Mouse (Mus musculus) lung, postnatal 0 days (tissue): ENCODE measurements around the gene Bcar1. TPM values are rescaled to one million over a fixed set of nuclear protein-coding genes. Genes with fewer than 3 reads are reported as not detected.

Source experiments
- ATAC-seq: fragments of 200-750 bp; cut with Nextera tagmentation; 2 replicates; pipeline ENCODE4 v1.8.0; 2017; ENCODE audit warnings: moderate library complexity
- DNase-seq: peaks from one replicate; pipeline ENCODE4 v3.0.0-alpha.2; 2016; ENCODE audit warnings: low spot score
- H3K27ac ChIP-seq: fragments of 300-500 bp; sonication (generic); 2 replicates; pipeline ENCODE4 v1.5.1; 2014; ENCODE audit warnings: antibody characterized with exemption, mild to moderate bottlenecking, low read length, mixed read lengths
- H3K27me3 ChIP-seq: fragments of 300-500 bp; sonication (generic); replicated peaks from 2 replicates; pipeline ENCODE4 v1.6.1; 2014; ENCODE audit warnings: low read length, mixed read lengths; ENCODE audit not compliant: insufficient read depth
- H3K36me3 ChIP-seq: fragments of 300-500 bp; sonication (generic); 2 replicates; pipeline ENCODE4 v1.6.1; 2014; ENCODE audit warnings: low read length, mixed read lengths; ENCODE audit not compliant: insufficient read depth
- H3K4me1 ChIP-seq: fragments of 300-500 bp; sonication (generic); 2 replicates; pipeline ENCODE4 v1.6.1; 2014; ENCODE audit warnings: antibody characterized with exemption, low read depth, low read length, mixed read lengths; ENCODE audit not compliant: insufficient read depth
- H3K4me2 ChIP-seq: fragments of 300-500 bp; sonication (generic); replicated peaks from 2 replicates; pipeline ENCODE4 v1.6.1; 2014; ENCODE audit warnings: low read depth, mild to moderate bottlenecking, low read length, moderate library complexity, mixed read lengths
- H3K4me3 ChIP-seq: fragments of 300-500 bp; sonication (generic); 2 replicates; pipeline ENCODE4 v1.5.1; 2014; ENCODE audit warnings: low read depth, low read length
- H3K9ac ChIP-seq: fragments of 300-500 bp; sonication (generic); replicated peaks from 2 replicates; pipeline ENCODE4 v1.6.1; 2014; ENCODE audit warnings: low read depth, mild to moderate bottlenecking
- H3K9me3 ChIP-seq: fragments of 300-500 bp; sonication (generic); 2 replicates; pipeline ENCODE4 v1.6.1; 2016; ENCODE audit warnings: low read length, mixed read lengths
- CTCF ChIP-seq: IDR thresholded peaks from 2 replicates; pipeline ENCODE4 v1.5.1; 2016; ENCODE audit warnings: antibody characterized with exemption, mild to moderate bottlenecking
- EP300 ChIP-seq: IDR thresholded peaks from 2 replicates; pipeline ENCODE4 v1.6.1; 2016; ENCODE audit warnings: antibody characterized with exemption, mild to moderate bottlenecking, control low read depth
- WGBS: fragments of 180-500 bp; shearing (Covaris S2); extraction: QIAGEN DNeasy Blood & Tissue Kit; methylation state at CpG from one replicate; pipeline ENCODE4 v1.1.7; 2014; 5-methylcytosine and 5-hydroxymethylcytosine counted together
- polyA plus RNA-seq: library from polyadenylated mRNA; unstranded; fragments of >200 nt; fragmentation: Nextera tagmentation; extraction: Ambion mirVana; gene quantifications from 2 replicates; pipeline ENCODE4 v1.2.1, GENCODE M21; 2015

The Bcar1 gene
- polyA plus RNA-seq, 1 experiment from 2014 or later: 29.3 TPM

DNA sequence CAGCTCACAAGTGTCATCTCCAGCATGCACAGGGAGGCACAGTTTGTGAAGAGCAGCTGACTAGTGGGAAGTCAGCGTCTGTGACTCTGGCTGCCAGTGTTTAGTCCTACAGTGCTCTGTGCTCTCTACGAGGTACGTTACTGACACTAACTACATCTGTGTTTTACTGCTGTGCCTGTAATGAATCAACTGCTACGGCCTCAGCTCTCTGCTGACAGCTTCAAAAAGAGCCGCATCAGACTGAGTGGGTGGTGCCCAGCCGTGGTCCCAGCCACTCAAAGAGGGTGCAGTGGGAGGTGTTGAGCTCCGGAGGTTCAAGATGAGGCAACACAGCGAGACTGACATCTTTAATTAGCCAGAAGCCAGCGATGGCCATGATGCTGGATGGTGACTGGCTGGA is 31.5 kb downstream of the Bcar1 start:
- no peak for ATAC-seq
- H3K36me3 ChIP-seq: peaks cover 22% of the 10 kb centered on the region
- no peak overlapping the region for H3K9ac ChIP-seq
- no peaks in the 10 kb centered on the region for H3K9me3 ChIP-seq
- no peak overlapping the region for H3K4me2 ChIP-seq
- H3K27me3 ChIP-seq: no peaks in the 10 kb centered on the region
- H3K4me1 ChIP-seq: no peaks in the 10 kb centered on the region
- TF ChIP-seq CTCF: no peak
- no peak for TF ChIP-seq EP300
- no peak for DNase-seq
- no peak overlapping the region for H3K4me3 ChIP-seq
- no peak overlapping the region for H3K27ac ChIP-seq
- WGBS: 77% methylated on average over 9 of the region's 9 CpGs

DNA sequence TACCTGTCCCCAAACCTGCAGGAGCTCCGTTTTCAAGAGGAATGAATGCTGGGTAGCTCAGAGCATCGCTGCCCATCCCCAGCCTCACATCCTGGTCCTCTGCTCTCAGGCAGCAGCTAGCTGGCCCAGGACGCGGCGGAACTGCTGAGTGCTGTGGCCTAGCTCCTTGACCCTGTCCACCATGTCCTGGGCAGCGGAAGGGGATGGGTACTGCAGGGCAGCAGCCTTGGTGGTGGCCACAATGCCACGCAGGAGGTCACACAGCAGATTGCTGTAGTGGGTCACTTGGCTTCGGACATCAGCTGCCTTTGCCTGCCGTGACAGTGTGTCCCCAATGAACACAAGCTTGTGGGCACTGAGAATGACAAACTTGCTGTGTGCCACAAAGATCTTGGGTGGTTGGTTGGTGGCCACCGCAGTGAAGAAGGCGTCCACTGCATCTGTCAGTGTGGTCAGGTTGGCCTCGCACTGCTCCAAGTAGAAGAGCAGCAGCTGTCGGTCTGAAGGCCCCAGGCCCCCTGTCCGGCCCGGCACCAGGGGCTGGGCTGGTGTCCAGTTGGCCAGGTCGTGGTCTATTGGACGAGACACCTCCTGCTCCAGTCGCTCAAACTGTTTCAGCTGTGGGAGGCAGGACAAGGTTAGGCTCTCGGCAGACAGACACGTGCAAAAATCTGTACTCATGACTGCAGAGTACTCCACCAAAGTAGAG is 32.7 kb downstream of the Bcar1 start:
- Histone ChIP-seq H3K9ac (no peak overlapping the region), H3K4me1 (no peaks in the 10 kb centered on the region), H3K27ac (no peak overlapping the region), H3K4me2 (no peak overlapping the region), H3K9me3 (no peaks in the 10 kb centered on the region), H3K27me3 (no peaks in the 10 kb centered on the region), H3K4me3 (no peak overlapping the region), H3K36me3 (peaks cover 22% of the 10 kb centered on the region)
- DNase-seq (no peak), ATAC-seq (no peak)
- WGBS: 87% methylated on average over 20 of the region's 20 CpGs
- TF ChIP-seq EP300: no peak
- no peak for TF ChIP-seq CTCF

GRCm38 (mm10) chr8:111709223-111709622 is 34.4 kb downstream of the Bcar1 start:
- H3K36me3 ChIP-seq: peaks cover 15% of the 10 kb centered on the region
- peaks cover 3% of the 10 kb centered on the region; the same call in 1 of the 2 replicates for H3K4me1 ChIP-seq
- DNase-seq (no peak), ATAC-seq (no peak)
- H3K4me2 ChIP-seq: no peak overlapping the region
- WGBS: 100% methylated on average over 1 of the region's 1 CpGs
- TF ChIP-seq EP300: no peak
- TF ChIP-seq CTCF: no peak
- H3K4me3 ChIP-seq: no peak overlapping the region
- H3K9ac ChIP-seq: no peak overlapping the region
- no peaks in the 10 kb centered on the region for H3K9me3 ChIP-seq
- no peak overlapping the region for H3K27ac ChIP-seq
- H3K27me3 ChIP-seq: no peaks in the 10 kb centered on the region

DNA sequence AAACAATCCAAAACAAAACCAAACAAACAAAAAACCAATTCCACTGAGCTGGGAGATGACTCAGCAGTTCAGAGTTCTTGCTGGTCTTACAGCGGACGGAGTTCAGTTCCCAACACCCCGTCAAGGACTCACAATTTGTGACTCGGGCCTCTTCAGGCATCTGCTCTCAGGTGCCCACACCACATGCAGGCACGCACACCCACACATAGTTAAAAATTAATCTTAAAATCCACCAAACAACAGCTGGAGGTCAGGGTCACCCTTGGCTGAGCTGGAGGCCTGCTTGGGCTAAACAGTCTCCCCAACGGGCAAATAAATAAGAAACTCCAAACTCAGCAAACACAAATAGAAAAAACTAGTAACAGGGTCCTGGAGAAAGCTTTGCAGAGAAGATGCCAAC is 35.3 kb downstream of the Bcar1 start:
- Histone ChIP-seq H3K9me3 (no peaks in the 10 kb centered on the region), H3K4me3 (no peak overlapping the region), H3K9ac (no peak overlapping the region), H3K36me3 (peaks cover 15% of the 10 kb centered on the region), H3K27me3 (no peaks in the 10 kb centered on the region), H3K4me1 (peaks cover 3% of the 10 kb centered on the region; the same call in 1 of the 2 replicates), H3K4me2 (no peak overlapping the region), H3K27ac (no peak overlapping the region)
- ATAC-seq (no peak), DNase-seq (no peak)
- TF ChIP-seq CTCF (no peak), EP300 (no peak)
- WGBS: 63% methylated on average over 6 of the region's 6 CpGs

- no peak overlapping the region for H3K4me2 ChIP-seq
- H3K9ac ChIP-seq: no peak overlapping the region
- no peaks in the 10 kb centered on the region for H3K27me3 ChIP-seq
- H3K4me3 ChIP-seq: no peak overlapping the region
- ATAC-seq (no peak; the same call in 1 of the 2 replicates), DNase-seq (no peak)
- no peaks in the 10 kb centered on the region for H3K9me3 ChIP-seq
- WGBS: 53% methylated on average over 5 of the region's 5 CpGs
- peaks cover 8% of the 10 kb centered on the region; the same call in 1 of the 2 replicates for H3K36me3 ChIP-seq
- peaks cover 3% of the 10 kb centered on the region; the same call in 1 of the 2 replicates for H3K4me1 ChIP-seq
- H3K27ac ChIP-seq: 0 out of 2 replicates have a peak overlapping the region, but pooled peaks have one; percentile 15
- TF ChIP-seq EP300: no peak
- no peak for TF ChIP-seq CTCF
Observed at GRCm38 (mm10) chr8:111705699-111706098, 37.9 kb downstream of the Bcar1 start.

GRCm38 (mm10) chr8:111705222-111705621 is 38.4 kb downstream of the Bcar1 start:
- 26% methylated on average over 3 of the region's 3 CpGs for WGBS
- TF ChIP-seq CTCF: no peak
- no peak for TF ChIP-seq EP300
- peak; percentile 35 for DNase-seq
- Histone ChIP-seq H3K27me3 (no peaks in the 10 kb centered on the region), H3K4me2 (no peak overlapping the region), H3K9me3 (no peaks in the 10 kb centered on the region), H3K27ac (no peak overlapping the region), H3K9ac (no peak overlapping the region), H3K4me3 (no peak overlapping the region), H3K36me3 (0 out of 2 replicates have a peak, but pooled peaks cover 4% of the 10 kb centered on the region), H3K4me1 (peaks cover 3% of the 10 kb centered on the region; the same call in 1 of the 2 replicates)
- ATAC-seq: peak; percentile 74
